Mouse (Mus musculus) forebrain, embryonic 13.5 days (tissue): ENCODE measurements around the gene Glrp1. TPM values are rescaled to one million over a fixed set of nuclear protein-coding genes. Genes with fewer than 3 reads are reported as not detected.

Experiments used
- ATAC-seq: fragments of 200-750 bp; cut with Nextera tagmentation; 2 replicates; pipeline ENCODE4 v1.8.0; 2017
- H3K27ac ChIP-seq: fragments of 300-500 bp; sonication (generic); 2 replicates; pipeline ENCODE4 v1.5.1; 2015; ENCODE audit warnings: inconsistent platforms, mild to moderate bottlenecking, moderate library complexity
- H3K27me3 ChIP-seq: fragments of 300-500 bp; sonication (generic); 2 replicates; pipeline ENCODE4 v1.6.1; 2015; ENCODE audit warnings: mild to moderate bottlenecking, inconsistent platforms
- H3K36me3 ChIP-seq: fragments of 300-500 bp; sonication (generic); 2 replicates; pipeline ENCODE4 v1.6.1; 2015; ENCODE audit warnings: mild to moderate bottlenecking, inconsistent platforms; ENCODE audit not compliant: poor library complexity, severe bottlenecking
- H3K4me1 ChIP-seq: fragments of 300-500 bp; sonication (generic); 2 replicates; pipeline ENCODE4 v1.6.1; 2015; ENCODE audit warnings: inconsistent platforms
- H3K4me2 ChIP-seq: fragments of 300-500 bp; sonication (generic); 2 replicates; pipeline ENCODE4 v1.6.1; 2015; ENCODE audit warnings: inconsistent platforms, mild to moderate bottlenecking, moderate library complexity
- H3K4me3 ChIP-seq: fragments of 300-500 bp; sonication (generic); 2 replicates; pipeline ENCODE4 v1.5.1; 2015; ENCODE audit warnings: mild to moderate bottlenecking, inconsistent platforms
- H3K9ac ChIP-seq: fragments of 300-500 bp; sonication (generic); 2 replicates; pipeline ENCODE4 v1.6.1; 2015; ENCODE audit warnings: mild to moderate bottlenecking, inconsistent platforms
- H3K9me3 ChIP-seq: fragments of 300-500 bp; sonication (generic); replicated peaks from 2 replicates; pipeline ENCODE4 v1.6.1; 2016; ENCODE audit warnings: inconsistent platforms
- WGBS: fragments of 180-500 bp; shearing (Covaris S2); methylation state at CpG from one replicate; pipeline ENCODE4 v1.1.7; 2015; 5-methylcytosine and 5-hydroxymethylcytosine counted together
- polyA plus RNA-seq: library from polyadenylated mRNA; unstranded; fragments of >200 nt; fragmentation: Nextera tagmentation; extraction: Ambion mirVana; gene quantifications from 2 replicates; pipeline ENCODE4 v1.2.1, GENCODE M21; 2015

Gene Glrp1
- polyA plus RNA-seq, 1 experiment from 2014 or later: not detected

GRCm38 (mm10) chr1:88472258-88472657 is 37.6 kb downstream of the Glrp1 start:
- ATAC-seq: no peak

GRCm38 (mm10) chr1:88469746-88470145 is 40.1 kb downstream of the Glrp1 start:
- Histone ChIP-seq H3K36me3 (no peaks in the 10 kb centered on the region), H3K27ac (no peak overlapping the region), H3K4me1 (0 out of 2 replicates have a peak, but pooled peaks cover 3% of the 10 kb centered on the region), H3K4me3 (no peak overlapping the region), H3K27me3 (no peaks in the 10 kb centered on the region), H3K9me3 (no peaks in the 10 kb centered on the region), H3K9ac (no peak overlapping the region), H3K4me2 (no peak overlapping the region)
- ATAC-seq: no peak
- WGBS: 87% methylated on average over 4 of the region's 4 CpGs

More at GRCm38 (mm10) chr1:88472258-88472657, 37.6 kb downstream of the Glrp1 start:
- Histone ChIP-seq H3K9me3 (no peaks in the 10 kb centered on the region), H3K27ac (no peak overlapping the region), H3K36me3 (no peaks in the 10 kb centered on the region), H3K9ac (no peak overlapping the region), H3K4me2 (no peak overlapping the region), H3K4me1 (0 out of 2 replicates have a peak, but pooled peaks cover 7% of the 10 kb centered on the region), H3K4me3 (no peak overlapping the region), H3K27me3 (no peaks in the 10 kb centered on the region)
- 4% methylated on average over 6 of the region's 6 CpGs for WGBS

- Histone ChIP-seq H3K9me3 (no peaks in the 10 kb centered on the region), H3K27me3 (no peaks in the 10 kb centered on the region), H3K4me1 (0 out of 2 replicates have a peak, but pooled peaks cover 3% of the 10 kb centered on the region), H3K4me2 (no peak overlapping the region), H3K9ac (no peak overlapping the region), H3K4me3 (no peak overlapping the region), H3K27ac (no peak overlapping the region), H3K36me3 (no peaks in the 10 kb centered on the region)
- no peak for ATAC-seq
- 96% methylated on average over 2 of the region's 2 CpGs for WGBS
These were observed 41.5 kb downstream of the Glrp1 start for GRCm38 (mm10) chr1:88468335-88468734.

- Histone ChIP-seq H3K4me2 (no peak overlapping the region), H3K27ac (no peak overlapping the region), H3K36me3 (no peaks in the 10 kb centered on the region), H3K9me3 (no peaks in the 10 kb centered on the region), H3K9ac (no peak overlapping the region), H3K4me3 (no peak overlapping the region), H3K4me1 (peaks cover 7% of the 10 kb centered on the region; the same call in 1 of the 2 replicates), H3K27me3 (no peaks in the 10 kb centered on the region)
- WGBS: 85% methylated on average over 5 of the region's 5 CpGs
- no peak for ATAC-seq
These were observed 42.0 kb downstream of the Glrp1 start for GRCm38 (mm10) chr1:88467866-88468265.

- Histone ChIP-seq H3K9ac (no peak overlapping the region), H3K27ac (no peak overlapping the region), H3K27me3 (no peaks in the 10 kb centered on the region), H3K4me3 (no peak overlapping the region), H3K4me1 (peaks cover 10% of the 10 kb centered on the region), H3K9me3 (no peaks in the 10 kb centered on the region), H3K36me3 (no peaks in the 10 kb centered on the region), H3K4me2 (no peak overlapping the region)
- 69% methylated on average over 8 of the region's 8 CpGs for WGBS
- ATAC-seq: no peak
These were observed 43.4 kb downstream of the Glrp1 start for GRCm38 (mm10) chr1:88466325-88467064.

- Histone ChIP-seq H3K4me2 (no peak overlapping the region), H3K9ac (no peak overlapping the region), H3K4me3 (no peak overlapping the region), H3K4me1 (peaks cover 10% of the 10 kb centered on the region), H3K27ac (no peak overlapping the region), H3K36me3 (no peaks in the 10 kb centered on the region), H3K9me3 (no peaks in the 10 kb centered on the region), H3K27me3 (no peaks in the 10 kb centered on the region)
- ATAC-seq: 0 out of 2 replicates have a peak, but pooled peaks have one; percentile 45
- WGBS: 82% methylated on average over 4 of the region's 4 CpGs
These were observed 44.1 kb downstream of the Glrp1 start for GRCm38 (mm10) chr1:88465722-88466121.

- H3K27ac ChIP-seq: no peak overlapping the region
- H3K27me3 ChIP-seq: no peaks in the 10 kb centered on the region
- H3K4me3 ChIP-seq: no peak overlapping the region
- H3K36me3 ChIP-seq: no peaks in the 10 kb centered on the region
- H3K4me2 ChIP-seq: no peak overlapping the region
- WGBS: 89% methylated on average over 6 of the region's 6 CpGs
- no peaks in the 10 kb centered on the region for H3K9me3 ChIP-seq
- ATAC-seq: no peak
- no peak overlapping the region for H3K9ac ChIP-seq
- H3K4me1 ChIP-seq: peaks cover 10% of the 10 kb centered on the region
These were observed 45.6 kb downstream of the Glrp1 start for GRCm38 (mm10) chr1:88464109-88464905.

GRCm38 (mm10) chr1:88463241-88463640 is 46.6 kb downstream of the Glrp1 start:
- Histone ChIP-seq H3K27ac (no peak overlapping the region), H3K9me3 (no peaks in the 10 kb centered on the region), H3K27me3 (no peaks in the 10 kb centered on the region), H3K36me3 (no peaks in the 10 kb centered on the region), H3K4me2 (no peak overlapping the region), H3K4me3 (no peak overlapping the region), H3K4me1 (peaks cover 10% of the 10 kb centered on the region), H3K9ac (no peak overlapping the region)
- no peak for ATAC-seq
- WGBS: 92% methylated on average over 3 of the region's 3 CpGs

GRCm38 (mm10) chr1:88462484-88462883 is 47.4 kb downstream of the Glrp1 start:
- no peak overlapping the region for H3K9ac ChIP-seq
- WGBS: 50% methylated on average over 6 of the region's 6 CpGs
- no peaks in the 10 kb centered on the region for H3K36me3 ChIP-seq
- ATAC-seq: no peak
- H3K9me3 ChIP-seq: no peaks in the 10 kb centered on the region
- no peak overlapping the region for H3K27ac ChIP-seq
- no peak overlapping the region for H3K4me2 ChIP-seq
- H3K4me3 ChIP-seq: no peak overlapping the region
- peaks cover 10% of the 10 kb centered on the region for H3K4me1 ChIP-seq
- no peaks in the 10 kb centered on the region for H3K27me3 ChIP-seq

GRCm38 (mm10) chr1:88461096-88461495 is 48.8 kb downstream of the Glrp1 start:
- no peak overlapping the region for H3K9ac ChIP-seq
- ATAC-seq: no peak
- H3K9me3 ChIP-seq: no peaks in the 10 kb centered on the region
- H3K4me1 ChIP-seq: peaks cover 10% of the 10 kb centered on the region
- no peak overlapping the region for H3K4me2 ChIP-seq
- no peak overlapping the region for H3K27ac ChIP-seq
- no peak overlapping the region for H3K4me3 ChIP-seq
- no peaks in the 10 kb centered on the region for H3K27me3 ChIP-seq
- 33% methylated on average over 1 of the region's 1 CpGs for WGBS
- H3K36me3 ChIP-seq: no peaks in the 10 kb centered on the region

- no peak for ATAC-seq
- no peak overlapping the region for H3K9ac ChIP-seq
- no peak overlapping the region for H3K4me2 ChIP-seq
- 86% methylated on average over 5 of the region's 5 CpGs for WGBS
- no peaks in the 10 kb centered on the region for H3K27me3 ChIP-seq
- peaks cover 10% of the 10 kb centered on the region for H3K4me1 ChIP-seq
- no peaks in the 10 kb centered on the region for H3K9me3 ChIP-seq
- H3K4me3 ChIP-seq: no peak overlapping the region
- no peak overlapping the region for H3K27ac ChIP-seq
- no peaks in the 10 kb centered on the region for H3K36me3 ChIP-seq
These were observed 50.2 kb downstream of the Glrp1 start for GRCm38 (mm10) chr1:88459655-88460054.

- no peak overlapping the region for H3K4me3 ChIP-seq
- no peaks in the 10 kb centered on the region for H3K27me3 ChIP-seq
- no peak overlapping the region for H3K27ac ChIP-seq
- peaks cover 10% of the 10 kb centered on the region for H3K4me1 ChIP-seq
- H3K9ac ChIP-seq: no peak overlapping the region
- no peak overlapping the region for H3K4me2 ChIP-seq
- WGBS: 93% methylated on average over 4 of the region's 4 CpGs
- H3K36me3 ChIP-seq: no peaks in the 10 kb centered on the region
- no peak for ATAC-seq
- no peaks in the 10 kb centered on the region for H3K9me3 ChIP-seq
These were observed 50.7 kb downstream of the Glrp1 start for GRCm38 (mm10) chr1:88459196-88459595.
